Mouse (Mus musculus) MEL (cell line): Measurements from ENCODE around the gene Shpk. TPM values are rescaled to one million over a fixed set of nuclear protein-coding genes. Genes with fewer than 3 reads are reported as not detected.

Source experiments
- DNase-seq: peaks from one replicate; pipeline ENCODE4 v3.0.0; 2011; ENCODE audit warnings: low read depth, low spot score
- H3K27ac ChIP-seq: 2 replicates; pipeline ENCODE4 v1.5.1; 2012; ENCODE audit warnings: low read depth, mild to moderate bottlenecking, control low read depth, low read length, moderate library complexity; ENCODE audit not compliant: control insufficient read depth
- H3K27me3 ChIP-seq, 2 experiments: fragments of 150-350 bp in 1 of 2; sonication (generic) in 1 of 2; 2 replicates each; pipeline ENCODE4 v1.6.1; 2012; ENCODE audit warnings: low read length in 2 of 2, mild to moderate bottlenecking in 2 of 2, improper control_type of control experiment in 1 of 2, moderate library complexity in 1 of 2; ENCODE audit not compliant: insufficient read depth in 2 of 2, control insufficient read depth in 1 of 2
- H3K36me3 ChIP-seq, 2 experiments: 2 replicates each; pipeline ENCODE4 v1.6.1; 2012 to 2014; ENCODE audit warnings: low read length in 2 of 2, improper control_type of control experiment in 1 of 2, inconsistent platforms in 1 of 2, mild to moderate bottlenecking in 1 of 2; ENCODE audit not compliant: insufficient read depth in 2 of 2, control insufficient read depth in 1 of 2
- H3K4me1 ChIP-seq, 2 experiments: fragments of 150-350 bp in 1 of 2; sonication (generic) in 1 of 2; 2 replicates each; pipeline ENCODE4 v1.6.1; 2012; ENCODE audit warnings: low read length in 2 of 2, improper control_type of control experiment in 1 of 2, mild to moderate bottlenecking in 1 of 2; ENCODE audit not compliant: insufficient read depth in 2 of 2, control insufficient read depth in 1 of 2
- H3K4me3 ChIP-seq, 2 experiments: fragments of 150-350 bp in 1 of 2; sonication (generic) in 1 of 2; 2 replicates each; pipeline ENCODE4 v1.5.1; 2012; ENCODE audit warnings: low read depth in 2 of 2, low read length in 2 of 2, mild to moderate bottlenecking in 2 of 2, moderate library complexity in 2 of 2, control low read depth in 1 of 2, improper control_type of control experiment in 1 of 2; ENCODE audit not compliant: control insufficient read depth in 1 of 2, insufficient read depth in 1 of 2
- H3K79me2 ChIP-seq: 2 replicates; pipeline ENCODE4 v1.6.1; 2012; ENCODE audit warnings: mild to moderate bottlenecking, low read length, moderate library complexity; ENCODE audit not compliant: control insufficient read depth, poor library complexity, insufficient read depth
- H3K9ac ChIP-seq: 2 replicates; pipeline ENCODE4 v1.6.1; 2012; ENCODE audit warnings: low read depth, mild to moderate bottlenecking, control low read depth, low read length, moderate library complexity; ENCODE audit not compliant: control insufficient read depth, poor library complexity, severe bottlenecking
- H3K9me3 ChIP-seq: fragments of 150-350 bp; sonication (generic); replicated peaks from 2 replicates; pipeline ENCODE4 v1.6.1; 2012; ENCODE audit warnings: mild to moderate bottlenecking, low read length, improper control_type of control experiment, moderate library complexity; ENCODE audit not compliant: insufficient read depth
- CHD2 ChIP-seq: IDR thresholded peaks from 2 replicates; pipeline ENCODE4 v1.6.1; 2011; ENCODE audit warnings: low read length, improper control_type of control experiment
- CTCF ChIP-seq, 3 experiments: IDR thresholded peaks in 2 of 3; conservative IDR thresholded peaks in 1 of 3; 2 replicates each; pipeline ENCODE4 v1.5.1; 2011 to 2012; ENCODE audit warnings: low read length in 3 of 3, low read depth in 2 of 3, mild to moderate bottlenecking in 2 of 3, improper control_type of control experiment in 1 of 3, inconsistent platforms in 1 of 3, mixed read lengths in 1 of 3, moderate library complexity in 1 of 3; ENCODE audit not compliant: control insufficient read depth in 1 of 3, insufficient read depth in 1 of 3, poor library complexity in 1 of 3, severe bottlenecking in 1 of 3
- E2F4 ChIP-seq: IDR thresholded peaks from 2 replicates; pipeline ENCODE4 v1.6.1; 2011; ENCODE audit warnings: low read depth, low read length, improper control_type of control experiment, borderline replicate concordance
- ELF1 ChIP-seq: IDR thresholded peaks from 2 replicates; pipeline ENCODE4 v1.6.1; 2014; ENCODE audit warnings: low read depth, mild to moderate bottlenecking, inconsistent platforms, low read length, improper control_type of control experiment, moderate library complexity
- HCFC1 ChIP-seq: IDR thresholded peaks from 2 replicates; pipeline ENCODE4 v1.6.1; 2012; ENCODE audit warnings: low read depth, mild to moderate bottlenecking, inconsistent platforms, low read length, improper control_type of control experiment, moderate library complexity
- JUND ChIP-seq: IDR thresholded peaks from 2 replicates; pipeline ENCODE4 v1.6.1; 2011; ENCODE audit warnings: low read depth, mild to moderate bottlenecking, improper control_type of control experiment, low read length
- MAFK ChIP-seq: IDR thresholded peaks from 2 replicates; pipeline ENCODE4 v1.6.1; 2011; ENCODE audit warnings: low read depth, mild to moderate bottlenecking, low read length, improper control_type of control experiment, borderline replicate concordance
- NRF1 ChIP-seq: IDR thresholded peaks from 2 replicates; pipeline ENCODE4 v1.6.1; 2014; ENCODE audit warnings: low read depth, mild to moderate bottlenecking, inconsistent platforms, low read length, improper control_type of control experiment, moderate library complexity; ENCODE audit not compliant: poor library complexity, insufficient read depth, severe bottlenecking
- RAD21 ChIP-seq: IDR thresholded peaks from 2 replicates; pipeline ENCODE4 v1.6.1; 2011; ENCODE audit warnings: mild to moderate bottlenecking, low read depth, low read length, improper control_type of control experiment
- SMC3 ChIP-seq: IDR thresholded peaks from 2 replicates; pipeline ENCODE4 v1.6.1; 2011; ENCODE audit warnings: low read depth, low read length, improper control_type of control experiment
- ZNF384 ChIP-seq: IDR thresholded peaks from 2 replicates; pipeline ENCODE4 v1.6.1; 2012; ENCODE audit warnings: low read depth, mild to moderate bottlenecking, inconsistent platforms, low read length, improper control_type of control experiment
- polyA plus RNA-seq, 2 experiments: library from polyadenylated mRNA; stranded (reverse) in 1 of 2; unstranded in 1 of 2; fragments of >175 nt in 1 of 2; fragments of >200 nt in 1 of 2; gene quantifications; 2 replicates each; pipeline versions ENCODE4 v1.2.1 to v1.2.4; 2012; ENCODE audit warnings: low replicate concordance in 2 of 2, low read depth in 1 of 2; ENCODE audit not compliant: insufficient read length in 2 of 2, insufficient read depth in 1 of 2, missing spikeins in 1 of 2
- total RNA-seq: library from RNA; depleted of rRNA; stranded (reverse); fragments of 300-350 nt; gene quantifications from 2 replicates; pipeline ENCODE4 v1.2.3, GENCODE M21; 2012

Gene Shpk
- total and polyA plus RNA-seq, 3 experiments, result 1.4 to 1.6 TPM; not detected in 1

- no peak overlapping the region for H3K9ac ChIP-seq
- H3K4me1 ChIP-seq, result 0 out of 4 replicates have a peak, but pooled peaks cover 0 to 2% of the 10 kb centered on the region in 2 experiments
- H3K27ac ChIP-seq, result no peak overlapping the region
- H3K4me3 ChIP-seq, result no peak overlapping the region
- no peaks in the 10 kb centered on the region for H3K27me3 ChIP-seq
- no peaks in the 10 kb centered on the region for H3K9me3 ChIP-seq
- peak; percentile 29 for DNase-seq
- H3K36me3 ChIP-seq, result peaks cover 0 to 3% of the 10 kb centered on the region in 2 experiments; a peak in 1 of 4 replicates
- no peaks in the 10 kb centered on the region; the same call in 1 of the 2 replicates for H3K79me2 ChIP-seq
- TF ChIP-seq CHD2, result no peak
- TF ChIP-seq RAD21, result peak; percentile 30
- no peak for TF ChIP-seq ELF1
- no peak for TF ChIP-seq JUND
- no peak for TF ChIP-seq HCFC1
- TF ChIP-seq CTCF (IDR thresholded peaks at IDR 0.05 in 2 of 3, conservative IDR thresholded peaks at IDR 0.05 in 1 of 3; ENCODE audit: control insufficient read depth in 1 of 3, insufficient read depth in 1 of 3, low read depth in 2 of 3, low read length in 3 of 3, poor library complexity in 1 of 3, severe bottlenecking in 1 of 3), result peak in 2 of 3 experiments; percentile 38 to 47; a peak in 4 of 6 replicates
- TF ChIP-seq SMC3, result peak; percentile 49
- TF ChIP-seq, all 39 proteins: peak for 3
These were observed 2.3 kb downstream of the Shpk start for GRCm38 (mm10) chr11:73201597-73201996.

- Histone ChIP-seq H3K27me3 (no peaks in the 10 kb centered on the region), H3K79me2 (no peaks in the 10 kb centered on the region), H3K4me1 (no peaks in the 10 kb centered on the region), H3K9me3 (no peaks in the 10 kb centered on the region), H3K27ac (no peak overlapping the region), H3K9ac (no peak overlapping the region), H3K36me3 (peaks cover 0 to 3% of the 10 kb centered on the region in 2 experiments; a peak in 1 of 4 replicates), H3K4me3 (no peak overlapping the region)
- TF ChIP-seq NRF1, result no peak
- no peak for DNase-seq
These were observed 4.6 kb downstream of the Shpk start for GRCm38 (mm10) chr11:73203895-73204294.

- Histone ChIP-seq H3K9me3 (no peaks in the 10 kb centered on the region), H3K27me3 (no peaks in the 10 kb centered on the region), H3K4me1 (no peaks in the 10 kb centered on the region), H3K36me3 (0 out of 4 replicates have a peak, but pooled peaks cover 0 to under 1% of the 10 kb centered on the region in 2 experiments), H3K27ac (no peak overlapping the region), H3K9ac (no peak overlapping the region), H3K4me3 (no peak overlapping the region), H3K79me2 (no peaks in the 10 kb centered on the region)
- TF ChIP-seq E2F4, result no peak
- TF ChIP-seq ZNF384, result no peak
- TF ChIP-seq MAFK, result no peak
- DNase-seq, result no peak
These were observed 5.9 kb downstream of the Shpk start for GRCm38 (mm10) chr11:73205194-73205593.
